Mouse (Mus musculus) kidney, postnatal 0 days (tissue): ENCODE data around the gene Slc10a6. TPM values are rescaled to one million over a fixed set of nuclear protein-coding genes. Genes with fewer than 3 reads are reported as not detected.
A peak's percentile ranks its signal among the peaks of the same experiment; 100 is the strongest.

ENCODE experiments used
- ATAC-seq: fragments of 200-750 bp; cut with Nextera tagmentation; replicated peaks from 2 replicates; pipeline ENCODE4 v1.8.0; 2017; ENCODE audit warnings: low read depth, moderate number of reproducible peaks, moderate TSS enrichment, moderate library complexity; ENCODE audit not compliant: low FRiP score
- DNase-seq: peaks from one replicate; pipeline ENCODE4 v3.0.0-alpha.2; 2016; ENCODE audit warnings: low spot score
- H3K27ac ChIP-seq: fragments of 300-500 bp; sonication (generic); 2 replicates; pipeline ENCODE4 v1.5.1; 2014; ENCODE audit warnings: mild to moderate bottlenecking
- H3K27me3 ChIP-seq: fragments of 300-500 bp; sonication (generic); 2 replicates; pipeline ENCODE4 v1.6.1; 2014; ENCODE audit warnings: low read length, mixed read lengths; ENCODE audit not compliant: insufficient read depth
- H3K36me3 ChIP-seq: fragments of 300-500 bp; sonication (generic); 2 replicates; pipeline ENCODE4 v1.6.1; 2014; ENCODE audit warnings: low read length, mixed read lengths; ENCODE audit not compliant: insufficient read depth
- H3K4me1 ChIP-seq: fragments of 300-500 bp; sonication (generic); replicated peaks from 2 replicates; pipeline ENCODE4 v1.6.1; 2014; ENCODE audit warnings: antibody characterized with exemption, low read length, mixed read lengths; ENCODE audit not compliant: insufficient read depth
- H3K4me2 ChIP-seq: fragments of 300-500 bp; sonication (generic); 2 replicates; pipeline ENCODE4 v1.6.1; 2014; ENCODE audit warnings: mild to moderate bottlenecking, low read length, moderate library complexity, mixed read lengths
- H3K4me3 ChIP-seq: fragments of 300-500 bp; sonication (generic); replicated peaks from 2 replicates; pipeline ENCODE4 v1.5.1; 2014; ENCODE audit warnings: low read depth, low read length
- H3K9ac ChIP-seq: fragments of 300-500 bp; sonication (generic); 2 replicates; pipeline ENCODE4 v1.6.1; 2014; ENCODE audit warnings: low read depth, low read length
- H3K9me3 ChIP-seq: fragments of 300-500 bp; sonication (generic); replicated peaks from 2 replicates; pipeline ENCODE4 v1.6.1; 2016; ENCODE audit warnings: low read length, inconsistent platforms, mixed read lengths
- CTCF ChIP-seq: IDR thresholded peaks from 2 replicates; pipeline ENCODE4 v1.5.1; 2016; ENCODE audit warnings: antibody characterized with exemption, low read depth, mild to moderate bottlenecking, moderate library complexity
- WGBS: fragments of 180-500 bp; shearing (Covaris S2); extraction: QIAGEN DNeasy Blood & Tissue Kit; methylation state at CpG from one replicate; pipeline ENCODE4 v1.1.7; 2014; 5-methylcytosine and 5-hydroxymethylcytosine counted together
- polyA plus RNA-seq: library from polyadenylated mRNA; unstranded; fragments of >200 nt; fragmentation: Nextera tagmentation; extraction: Ambion mirVana; gene quantifications from 2 replicates; pipeline ENCODE4 v1.2.1, GENCODE M21; 2015

The Slc10a6 gene
- polyA plus RNA-seq, 1 experiment from 2014 or later = 0.39 TPM

GRCm38 (mm10) chr5:103610856-103611472 lies 18.2 kb downstream of the Slc10a6 start:
- H3K4me2 ChIP-seq = no peak overlapping the region
- ATAC-seq = no peak
- H3K9ac ChIP-seq = no peak overlapping the region
- 79% methylated on average over 10 of the region's 10 CpGs for WGBS
- H3K4me1 ChIP-seq = no peaks in the 10 kb centered on the region
- H3K4me3 ChIP-seq = no peak overlapping the region
- TF ChIP-seq CTCF = no peak
- DNase-seq = no peak
- H3K9me3 ChIP-seq = no peaks in the 10 kb centered on the region
- no peaks in the 10 kb centered on the region for H3K27me3 ChIP-seq
- H3K27ac ChIP-seq = no peak overlapping the region
- no peaks in the 10 kb centered on the region for H3K36me3 ChIP-seq

GRCm38 (mm10) chr5:103610148-103610547 lies 19.1 kb downstream of the Slc10a6 start:
- no peak for DNase-seq
- no peak overlapping the region for H3K9ac ChIP-seq
- no peaks in the 10 kb centered on the region for H3K4me1 ChIP-seq
- no peak for TF ChIP-seq CTCF
- no peak overlapping the region for H3K4me3 ChIP-seq
- H3K36me3 ChIP-seq = no peaks in the 10 kb centered on the region
- no peak for ATAC-seq
- no peak overlapping the region for H3K4me2 ChIP-seq
- H3K27me3 ChIP-seq = no peaks in the 10 kb centered on the region
- WGBS = 52% methylated on average over 5 of the region's 5 CpGs
- no peak overlapping the region for H3K27ac ChIP-seq
- H3K9me3 ChIP-seq = no peaks in the 10 kb centered on the region

- 66% methylated on average over 7 of the region's 7 CpGs for WGBS
- no peak for DNase-seq
Measured at GRCm38 (mm10) chr5:103605707-103606106, 23.5 kb downstream of the Slc10a6 start.

GRCm38 (mm10) chr5:103603115-103603893 lies 25.9 kb downstream of the Slc10a6 start:
- Histone ChIP-seq H3K4me1 (no peaks in the 10 kb centered on the region), H3K9me3 (no peaks in the 10 kb centered on the region), H3K9ac (no peak overlapping the region), H3K27me3 (no peaks in the 10 kb centered on the region), H3K27ac (no peak overlapping the region), H3K4me3 (no peak overlapping the region), H3K36me3 (no peaks in the 10 kb centered on the region), H3K4me2 (no peak overlapping the region)
- 65% methylated on average over 11 of the region's 11 CpGs for WGBS
- DNase-seq (no peak), ATAC-seq (no peak)
- TF ChIP-seq CTCF = no peak

More at GRCm38 (mm10) chr5:103605707-103606106, 23.5 kb downstream of the Slc10a6 start:
- Histone ChIP-seq H3K4me1 (no peaks in the 10 kb centered on the region), H3K4me3 (no peak overlapping the region), H3K27me3 (no peaks in the 10 kb centered on the region), H3K9ac (no peak overlapping the region), H3K9me3 (no peaks in the 10 kb centered on the region), H3K4me2 (no peak overlapping the region), H3K36me3 (no peaks in the 10 kb centered on the region), H3K27ac (no peak overlapping the region)
- no peak for TF ChIP-seq CTCF
- ATAC-seq = no peak

DNA sequence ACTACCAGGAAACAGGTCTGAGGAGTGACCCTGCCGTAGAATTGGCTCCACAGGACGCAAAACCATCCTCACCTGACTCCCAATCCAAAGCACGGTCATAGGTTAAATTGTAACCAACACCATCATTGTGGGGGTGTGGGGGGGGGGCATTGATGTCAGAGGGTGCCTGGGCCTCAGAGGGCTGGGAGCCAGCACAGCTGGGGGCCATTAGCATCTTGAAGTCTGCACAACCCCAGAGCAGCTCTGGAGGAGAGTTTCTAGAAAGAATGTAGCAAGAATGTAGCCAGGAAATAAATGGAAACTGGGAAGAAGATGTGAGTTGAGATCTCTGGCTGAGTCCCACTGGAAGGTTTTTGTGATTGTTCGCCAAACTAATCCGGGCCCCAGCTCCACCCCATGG lies 30.3 kb downstream of the Slc10a6 start:
- Histone ChIP-seq H3K36me3 (peaks cover 3% of the 10 kb centered on the region; the same call in 1 of the 2 replicates), H3K4me2 (no peak overlapping the region), H3K4me1 (no peaks in the 10 kb centered on the region), H3K4me3 (no peak overlapping the region), H3K27ac (no peak overlapping the region), H3K27me3 (no peaks in the 10 kb centered on the region), H3K9me3 (no peaks in the 10 kb centered on the region), H3K9ac (no peak overlapping the region)
- no peak for TF ChIP-seq CTCF
- peak; percentile 37 for DNase-seq
- 65% methylated on average over 5 of the region's 5 CpGs for WGBS
- ATAC-seq = 0 out of 2 replicates have a peak, but pooled peaks have one; percentile 26

DNA sequence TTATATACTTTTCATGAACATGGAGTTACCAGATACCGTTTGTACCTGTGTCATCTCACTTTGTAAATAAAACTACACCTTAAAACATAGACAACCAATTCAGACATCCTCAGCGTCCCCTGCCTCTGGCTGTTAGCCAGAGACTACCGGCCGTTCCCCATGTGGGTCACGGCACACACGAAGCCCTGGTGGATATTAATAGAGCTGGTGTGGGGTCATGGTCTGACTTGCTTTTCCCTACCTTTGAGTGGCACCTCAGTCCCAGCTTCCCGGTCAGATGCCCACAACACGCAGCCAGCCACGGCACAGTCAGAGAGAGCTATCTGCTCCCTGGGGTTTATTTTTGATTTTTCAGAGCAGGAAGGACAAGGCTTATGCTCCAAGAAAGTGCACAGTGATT lies 30.9 kb downstream of the Slc10a6 start:
- Histone ChIP-seq H3K4me3 (no peak overlapping the region), H3K27ac (peak overlapping the region; percentile 8; the same call in 1 of the 2 replicates), H3K9ac (no peak overlapping the region), H3K27me3 (no peaks in the 10 kb centered on the region), H3K36me3 (peaks cover 3% of the 10 kb centered on the region; the same call in 1 of the 2 replicates), H3K4me1 (no peaks in the 10 kb centered on the region), H3K9me3 (no peaks in the 10 kb centered on the region), H3K4me2 (no peak overlapping the region)
- no peak for DNase-seq
- ATAC-seq = no peak
- WGBS = 70% methylated on average over 9 of the region's 9 CpGs
- no peak for TF ChIP-seq CTCF
